Comparison of ENCODE assay signal across 29 mouse cellular contexts in genomic region chr6:71274621-71275020, GRCm38 (mm10). TPM values are rescaled to one million over a fixed set of nuclear protein-coding genes. Genes with fewer than 3 reads are reported as not detected.
DNase-seq lines count a peak whose midpoint lies in the region; ATAC-seq and TF ChIP-seq lines count a peak whose summit lies in the region.
"Had no signal": no experiment of that assay in that cellular context is flagged by ENCODE, and none has a peak within 500 bp of the region (broad histone marks: within the 10 kb centered on the region; RNA-seq: fewer than 3 reads in every experiment).

No protein-coding gene starts in this region.

- peak; percentile 61 for DNase-seq in midbrain, embryonic 11.5 days (ENCODE audit: low spot score, missing footprints)
- DNase-seq in CH12.LX (ENCODE audit: extremely low read depth) (no peak), MEL (ENCODE audit: low read depth, low spot score) (no peak)
- DNase-seq in thymus, postnatal 10 days (ENCODE audit: low spot score in 2 of 2): no peak
- DNase-seq: adrenal gland, adult 2 months; adrenal gland, postnatal 10 days; adrenal gland, postnatal 25 days; cerebellum, adult 11 months; cerebellum, adult 18-20 months; cerebellum, adult 8-10 months; cerebellum, adult 9-11 months; cerebellum, postnatal 14 days; cerebellum, postnatal 36 days; embryo, embryonic 11 days; forebrain, postnatal 0 days had no signal

- dilution Hi-C loops in CH12.LX (cut with MboI; ENCODE audit: extremely low pct_ligation_motif_present, extremely low pct_unique_long_range_greater_than_20kb, low sequenced_read_pairs): no loop called here

- H3K27ac ChIP-seq in midbrain, embryonic 11.5 days (ENCODE audit: low read depth, low read length): no peak overlapping the region
- H3K27ac ChIP-seq in midbrain, embryonic 16.5 days (ENCODE audit: low read length): no peak overlapping the region
- H3K27ac ChIP-seq in CH12.LX (ENCODE audit: insufficient read depth, low read depth): no peak overlapping the region
- no peak overlapping the region for H3K27ac ChIP-seq in MEL (ENCODE audit: control insufficient read depth, low read depth, low read length)
- H3K27ac ChIP-seq: embryonic facial prominence, embryonic 13.5 days; embryonic facial prominence, embryonic 15.5 days; forebrain, embryonic 13.5 days; forebrain, embryonic 15.5 days had no signal

- no peaks in the 10 kb centered on the region for H3K27me3 ChIP-seq in midbrain, embryonic 11.5 days (ENCODE audit: control insufficient read depth, insufficient read depth, low read length)
- no peaks in the 10 kb centered on the region for H3K27me3 ChIP-seq in midbrain, embryonic 16.5 days (ENCODE audit: control insufficient read depth, insufficient read depth, low read depth, low read length)
- H3K27me3 ChIP-seq in CH12.LX (replicated peaks): no peaks in the 10 kb centered on the region
- H3K27me3 ChIP-seq in MEL (ENCODE audit: control insufficient read depth in 1 of 2, insufficient read depth in 2 of 2, low read length in 2 of 2): no peaks in the 10 kb centered on the region
- H3K27me3 ChIP-seq: embryonic facial prominence, embryonic 13.5 days; embryonic facial prominence, embryonic 15.5 days; forebrain, embryonic 13.5 days; forebrain, embryonic 15.5 days had no signal

- ATAC-seq in midbrain, embryonic 11.5 days (ENCODE audit: low FRiP score): no peak
- ATAC-seq in midbrain, embryonic 16.5 days: no peak
- ATAC-seq in erythroid progenitor cell, adult 5-6 weeks (replicated peaks; ENCODE audit: low FRiP score, poor library complexity, severe bottlenecking): no peak
- ATAC-seq: forebrain, embryonic 13.5 days; forebrain, embryonic 15.5 days; forebrain, postnatal 0 days had no signal

- TF ChIP-seq POLR2A in CH12.LX (IDR thresholded peaks at IDR 0.05; ENCODE audit: low read depth, low read length): no peak; the same call in 1 of the 2 replicates
- no peak for TF ChIP-seq POLR2A in MEL (IDR thresholded peaks at IDR 0.05; ENCODE audit: control insufficient read depth in 1 of 2, insufficient read depth in 1 of 2, low read depth in 1 of 2, low read length in 2 of 2, poor library complexity in 1 of 2)

- H3K79me2 ChIP-seq in CH12.LX (replicated peaks; ENCODE audit: control insufficient read depth, extremely low read depth, insufficient read depth, poor library complexity, severe bottlenecking) (peaks cover 13% of the 10 kb centered on the region), MEL (ENCODE audit: control insufficient read depth, insufficient read depth, low read length, poor library complexity) (peaks cover 21% of the 10 kb centered on the region)

- no peak overlapping the region for H3K9ac ChIP-seq in midbrain, embryonic 11.5 days (ENCODE audit: low read length)
- H3K9ac ChIP-seq in midbrain, embryonic 16.5 days (ENCODE audit: low read depth, low read length): no peak overlapping the region
- H3K9ac ChIP-seq in CH12.LX (ENCODE audit: insufficient read depth, low read depth): no peak overlapping the region
- no peak overlapping the region for H3K9ac ChIP-seq in MEL (ENCODE audit: control insufficient read depth, low read depth, low read length, poor library complexity, severe bottlenecking)
- H3K9ac ChIP-seq: embryonic facial prominence, embryonic 13.5 days; embryonic facial prominence, embryonic 15.5 days; forebrain, embryonic 13.5 days; forebrain, embryonic 15.5 days; forebrain, postnatal 0 days had no signal

- H3K4me1 ChIP-seq in midbrain, embryonic 11.5 days (ENCODE audit: control insufficient read depth, insufficient read depth, low read length): peaks cover 3% of the 10 kb centered on the region; the same call in 1 of the 2 replicates
- H3K4me1 ChIP-seq in midbrain, embryonic 16.5 days (ENCODE audit: control insufficient read depth, insufficient read depth, low read length): peaks cover 16% of the 10 kb centered on the region
- H3K4me1 ChIP-seq in CH12.LX (ENCODE audit: control insufficient read depth in 1 of 2, insufficient read depth in 2 of 2): peaks cover 6 to 33% of the 10 kb centered on the region in 2 experiments
- H3K4me1 ChIP-seq in MEL (ENCODE audit: control insufficient read depth in 1 of 2, insufficient read depth in 2 of 2, low read length in 2 of 2): peaks cover 6 to 9% of the 10 kb centered on the region in 2 experiments; a peak in 3 of 4 replicates

- H3K4me2 ChIP-seq in midbrain, embryonic 11.5 days: no peak overlapping the region
- no peak overlapping the region for H3K4me2 ChIP-seq in midbrain, embryonic 16.5 days (ENCODE audit: low read length)
- no peak overlapping the region; the same call in 1 of the 2 replicates for H3K4me2 ChIP-seq in CH12.LX (ENCODE audit: insufficient read depth, low read depth, poor library complexity, severe bottlenecking)
- H3K4me2 ChIP-seq: embryonic facial prominence, embryonic 13.5 days; embryonic facial prominence, embryonic 15.5 days; forebrain, embryonic 13.5 days; forebrain, embryonic 15.5 days had no signal

- in situ Hi-C loops in CH12.LX (cut with MboI; ENCODE audit: low pct_ligation_motif_present, low pct_unique_long_range_greater_than_20kb, low sequenced_read_pairs): loop anchor here (25.0 kb wide), 1 partner anchor 538 kb away; no protein-coding TSS in a partner anchor

- H3K4me3 ChIP-seq in midbrain, embryonic 11.5 days (ENCODE audit: low read depth, low read length): no peak overlapping the region
- no peak overlapping the region for H3K4me3 ChIP-seq in midbrain, embryonic 16.5 days (ENCODE audit: low read depth, low read length)
- H3K4me3 ChIP-seq in CH12.LX (replicated peaks in 1 of 3; ENCODE audit: low read depth in 2 of 3, low read length in 2 of 3, poor library complexity in 1 of 3): no peak overlapping the region
- no peak overlapping the region for H3K4me3 ChIP-seq in MEL (ENCODE audit: control insufficient read depth in 1 of 2, insufficient read depth in 1 of 2, low read depth in 2 of 2, low read length in 2 of 2)
- H3K4me3 ChIP-seq: embryonic facial prominence, embryonic 13.5 days; embryonic facial prominence, embryonic 15.5 days; erythroblast, embryonic 14.5 days; forebrain, embryonic 13.5 days; forebrain, embryonic 15.5 days had no signal

- TF ChIP-seq EP300 in CH12.LX (IDR thresholded peaks at IDR 0.05; ENCODE audit: low read length) (no peak), MEL (IDR thresholded peaks at IDR 0.05; ENCODE audit: low read depth in 1 of 2, low read length in 2 of 2) (no peak)

- no peaks in the 10 kb centered on the region for H3K9me3 ChIP-seq in midbrain, embryonic 11.5 days (ENCODE audit: control insufficient read depth, low read length)
- no peaks in the 10 kb centered on the region for H3K9me3 ChIP-seq in midbrain, embryonic 16.5 days (replicated peaks; ENCODE audit: control insufficient read depth, low read length, poor library complexity, severe bottlenecking)
- H3K9me3 ChIP-seq in CH12.LX (replicated peaks; ENCODE audit: low read length) (no peaks in the 10 kb centered on the region), MEL (replicated peaks; ENCODE audit: insufficient read depth, low read length) (no peaks in the 10 kb centered on the region)
- H3K9me3 ChIP-seq: embryonic facial prominence, embryonic 13.5 days; embryonic facial prominence, embryonic 15.5 days; forebrain, embryonic 13.5 days; forebrain, embryonic 15.5 days; G1E had no signal

- TF ChIP-seq RAD21 in CH12.LX (IDR thresholded peaks at IDR 0.05; ENCODE audit: low read depth, low read length): no peak
- no peak for TF ChIP-seq RAD21 in MEL (IDR thresholded peaks at IDR 0.05; ENCODE audit: low read depth, low read length)

- H3K36me3 ChIP-seq in midbrain, embryonic 11.5 days (ENCODE audit: control insufficient read depth, insufficient read depth, low read length): no peaks in the 10 kb centered on the region
- H3K36me3 ChIP-seq in midbrain, embryonic 16.5 days (ENCODE audit: control insufficient read depth, insufficient read depth, low read length): no peaks in the 10 kb centered on the region
- H3K36me3 ChIP-seq in CH12.LX (replicated peaks in 1 of 2; ENCODE audit: control insufficient read depth in 1 of 2, insufficient read depth in 1 of 2, low read length in 1 of 2) (peaks cover 0 to 3% of the 10 kb centered on the region in 2 experiments), MEL (ENCODE audit: control insufficient read depth in 1 of 2, insufficient read depth in 2 of 2, low read length in 2 of 2) (peaks cover 0 to 25% of the 10 kb centered on the region in 2 experiments; a peak in 3 of 4 replicates)
- H3K36me3 ChIP-seq: embryonic facial prominence, embryonic 13.5 days; embryonic facial prominence, embryonic 15.5 days; forebrain, embryonic 15.5 days had no signal

- no peak for TF ChIP-seq CTCF in CH12.LX (conservative IDR thresholded peaks at IDR 0.05 in 1 of 2, IDR thresholded peaks at IDR 0.05 in 1 of 2; ENCODE audit: low read depth in 2 of 2, low read length in 2 of 2)
- no peak for TF ChIP-seq CTCF in MEL (IDR thresholded peaks at IDR 0.05 in 2 of 3, conservative IDR thresholded peaks at IDR 0.05 in 1 of 3; ENCODE audit: control insufficient read depth in 1 of 3, insufficient read depth in 1 of 3, low read depth in 2 of 3, low read length in 3 of 3, poor library complexity in 1 of 3, severe bottlenecking in 1 of 3)

- WGBS in midbrain, embryonic 11.5 days: 87% methylated on average over 1 of the region's 1 CpGs
- WGBS in midbrain, embryonic 16.5 days: 78% methylated on average over 1 of the region's 1 CpGs

RNA-seq across cellular contexts. Expression of gene Krcc1, which starts 3.1 kb away (rescaled TPM):
- 36.1 and 40.2 TPM in 2 replicates for polyA plus RNA-seq in midbrain, embryonic 11.5 days (2014; fragmentation: Nextera tagmentation; extraction: Ambion mirVana)
- 15.0 and 17.0 TPM in 2 replicates for polyA plus RNA-seq in midbrain, embryonic 16.5 days (2015; fragmentation: Nextera tagmentation; extraction: Ambion mirVana)
- total RNA-seq in CH12.LX (2012; rRNA removed): 16.7 and 18.7 TPM in 2 replicates
- total RNA-seq in CH12.LX (2014; rRNA removed): 40.2 and 42.0 TPM in 2 replicates
- 23.6 and 28.2 TPM in 2 replicates for polyA plus RNA-seq in CH12.LX (2012; ENCODE audit: insufficient read length, low read depth)
- total RNA-seq in MEL (2012; rRNA removed): 19.3 and 25.8 TPM in 2 replicates
- polyA plus RNA-seq in MEL (2012; ENCODE audit: insufficient read depth in 1 of 2, insufficient read length in 2 of 2, low read depth in 1 of 2, low replicate concordance in 2 of 2, missing spikeins in 1 of 2): 10 to 100 TPM in 1 of 2 experiments, not detected in 1; 31.6 TPM
- total RNA-seq in erythroid progenitor cell, adult 5-6 weeks (2015; ENCODE audit: low replicate concordance): 21.8 and 56.9 TPM in 2 replicates
- total RNA-seq in erythroid progenitor cell, adult 5-6 weeks (2017; ENCODE audit: low replicate concordance): 42.4 and 49.0 TPM in 2 replicates

RNA-seq across cellular contexts. Expression of gene Smyd1, which starts 47.4 kb away (rescaled TPM):
- 0.12 and 0.15 TPM in 2 replicates for polyA plus RNA-seq in midbrain, embryonic 11.5 days (2014; fragmentation: Nextera tagmentation; extraction: Ambion mirVana)
- polyA plus RNA-seq in midbrain, embryonic 16.5 days (2015; fragmentation: Nextera tagmentation; extraction: Ambion mirVana): 0.39 and 0.48 TPM in 2 replicates
- 0.08 TPM in 2 replicates for total RNA-seq in CH12.LX (2012; rRNA removed)
- 0.08 and 0.61 TPM in 2 replicates for total RNA-seq in CH12.LX (2014; rRNA removed)
- 0.27 and 0.37 TPM in 2 replicates for polyA plus RNA-seq in CH12.LX (2012; ENCODE audit: insufficient read length, low read depth)
- 0.07 TPM in 1 of 2 replicates, not detected in the other for total RNA-seq in MEL (2012; rRNA removed)
- polyA plus RNA-seq in MEL (2012; ENCODE audit: insufficient read depth in 1 of 2, insufficient read length in 2 of 2, low read depth in 1 of 2, low replicate concordance in 2 of 2, missing spikeins in 1 of 2): under 1 TPM in 1 of 2 experiments, not detected in 1; 0.19 TPM
- not detected in 2 replicates for total RNA-seq in erythroid progenitor cell, adult 5-6 weeks (2015; ENCODE audit: low replicate concordance)
- not detected in 2 replicates for total RNA-seq in erythroid progenitor cell, adult 5-6 weeks (2017; ENCODE audit: low replicate concordance)
- total RNA-seq: common myeloid progenitor, adult 5-6 weeks had no signal
- polyA plus RNA-seq: erythroblast, embryonic 14.5 days; G1E had no signal

RNA-seq across cellular contexts. Expression of gene Cd8b1, which starts 48.0 kb away (rescaled TPM):
- polyA plus RNA-seq in midbrain, embryonic 11.5 days (2014; fragmentation: Nextera tagmentation; extraction: Ambion mirVana): not detected in 2 replicates
- not detected in 2 replicates for polyA plus RNA-seq in midbrain, embryonic 16.5 days (2015; fragmentation: Nextera tagmentation; extraction: Ambion mirVana)
- total RNA-seq in CH12.LX (2012; rRNA removed): 0.21 and 0.25 TPM in 2 replicates
- total RNA-seq in CH12.LX (2014; rRNA removed): 0.20 and 0.30 TPM in 2 replicates
- polyA plus RNA-seq in CH12.LX (2012; ENCODE audit: insufficient read length, low read depth): 0.49 and 0.51 TPM in 2 replicates
- not detected in 2 replicates for total RNA-seq in MEL (2012; rRNA removed)
- not detected for polyA plus RNA-seq in MEL (2012; ENCODE audit: insufficient read depth in 1 of 2, insufficient read length in 2 of 2, low read depth in 1 of 2, low replicate concordance in 2 of 2, missing spikeins in 1 of 2)
- 0.84 and 1.4 TPM in 2 replicates for total RNA-seq in erythroid progenitor cell, adult 5-6 weeks (2015; ENCODE audit: low replicate concordance)
- total RNA-seq in erythroid progenitor cell, adult 5-6 weeks (2017; ENCODE audit: low replicate concordance): 0.51 TPM in 1 of 2 replicates, not detected in the other
- total RNA-seq: adrenal gland, postnatal 25 days; adrenal gland, postnatal 4 days; common myeloid progenitor, adult 5-6 weeks; forebrain, postnatal 0 days had no signal
- polyA plus RNA-seq: brain, embryonic 14.5 days; C2C12; embryonic facial prominence, embryonic 11.5 days; embryonic facial prominence, embryonic 15.5 days; erythroblast, embryonic 14.5 days; forebrain, embryonic 11.5 days; forebrain, embryonic 15.5 days; forebrain, postnatal 0 days; G1E had no signal
